Mouse (Mus musculus): Measurements from ENCODE around the gene Mef2d.

- TF ChIP-seq CTCF (IDR thresholded peaks at IDR 0.05; ENCODE audit: control insufficient read depth, insufficient read depth, insufficient replicate concordance, low read depth, low read length) (no peak), POLR2A (IDR thresholded peaks at IDR 0.05; ENCODE audit: control insufficient read depth, low read depth, low read length) (no peak)
These were observed 39.2 kb downstream of the Mef2d start for GRCm38 (mm10) chr3:88181374-88181773.
